Mouse (Mus musculus): ENCODE measurements around the gene Lrrc74b. TPM values are rescaled to one million over a fixed set of nuclear protein-coding genes. Genes with fewer than 3 reads are reported as not detected.

Lrrc74b gene
- total and polyA plus RNA-seq, 2 experiments from 2014 or later: 2.0 to 2.3 TPM

DNA sequence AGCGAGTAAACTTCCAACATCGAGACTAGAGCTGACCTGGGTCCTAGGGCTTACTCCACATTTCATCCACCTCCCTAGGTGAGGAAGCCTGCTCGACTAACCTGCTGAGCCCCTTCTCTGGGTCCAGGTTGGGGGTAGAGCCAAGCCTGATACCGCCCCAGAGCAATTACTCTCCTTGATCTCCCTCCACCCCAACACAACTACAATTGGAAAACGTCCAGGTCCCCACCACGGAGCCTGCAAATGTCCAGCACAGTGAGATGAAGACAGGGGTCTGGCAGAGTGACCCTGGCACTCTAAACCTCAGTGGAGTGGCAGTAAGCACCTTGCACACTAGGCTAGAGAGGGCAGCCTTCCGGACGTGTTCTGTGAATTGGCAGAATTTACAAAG is 15.8 kb upstream of the Lrrc74b start:
- Histone ChIP-seq H3K9me3 (ENCODE audit: low read length) (no peaks in the 10 kb centered on the region), H3K27ac (peak overlapping the region; percentile 83), H3K36me3 (ENCODE audit: insufficient read depth, low read length) (peaks cover 6% of the 10 kb centered on the region; the same call in 1 of the 2 replicates), H3K4me2 (ENCODE audit: low read depth, low read length) (peak overlapping the region; percentile 83), H3K4me1 (ENCODE audit: insufficient read depth, low read length) (peaks cover 5% of the 10 kb centered on the region; the same call in 1 of the 2 replicates), H3K4me3 (ENCODE audit: low read length) (peak overlapping the region; percentile 55), H3K27me3 (ENCODE audit: insufficient read depth, low read length) (no peaks in the 10 kb centered on the region), H3K9ac (replicated peaks; ENCODE audit: low read length) (peak overlapping the region; percentile 72)
- peak; percentile 5; the same call in 1 of the 2 replicates for ATAC-seq
- DNase-seq (ENCODE audit: low spot score): no peak
- 12% methylated on average over 8 of the region's 8 CpGs for WGBS
- TF ChIP-seq CTCF (IDR thresholded peaks at IDR 0.05; ENCODE audit: low read depth): no peak

DNA sequence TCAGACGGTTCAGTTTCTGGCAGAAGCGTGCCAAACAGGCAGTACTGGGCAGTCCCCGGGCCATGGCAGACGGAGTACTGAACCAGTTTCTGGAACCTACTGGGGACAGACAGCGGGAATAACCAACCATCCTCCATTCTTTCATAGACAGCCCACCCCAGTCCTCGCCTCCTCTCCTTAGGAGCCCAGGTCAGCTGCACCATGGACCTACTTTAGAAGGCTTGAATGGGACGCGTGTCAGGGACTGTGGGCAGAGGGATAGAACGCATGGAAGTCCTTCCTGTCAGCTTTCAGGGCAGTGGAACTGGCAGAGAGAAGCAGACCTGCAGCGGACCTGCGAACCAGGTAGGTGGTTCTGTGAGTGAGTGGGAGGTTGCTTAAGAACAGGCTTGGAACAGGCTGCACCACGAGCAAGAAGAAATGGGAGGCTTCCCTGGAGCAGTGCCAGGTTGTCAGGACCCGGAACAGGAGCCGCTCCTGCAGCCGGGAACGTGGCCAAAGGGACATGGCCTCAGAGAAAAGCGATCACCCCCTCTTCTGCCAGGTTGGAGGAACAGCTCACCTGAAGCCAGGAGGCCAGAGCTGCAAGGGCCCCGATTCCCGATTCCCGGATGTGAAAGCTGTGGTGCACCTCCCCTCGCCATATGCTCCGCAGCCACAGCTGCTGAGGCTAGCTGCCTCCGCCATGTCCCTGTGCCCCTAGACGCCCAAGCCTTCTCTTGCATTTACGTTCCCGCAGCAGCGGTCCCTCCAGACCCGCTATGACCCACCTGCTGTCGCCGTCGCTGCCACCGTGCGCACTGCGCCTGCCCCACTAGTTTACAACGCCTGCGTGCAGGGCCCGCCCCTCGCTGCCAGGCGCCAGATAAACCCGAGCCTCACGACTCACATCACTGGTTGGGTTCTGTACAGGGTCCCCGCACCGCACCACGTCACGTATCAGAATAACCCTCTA is 15.1 kb upstream of the Lrrc74b start:
- 11% methylated on average over 45 of the region's 45 CpGs for WGBS
- H3K27ac ChIP-seq: peak overlapping the region; percentile 83
- TF ChIP-seq CTCF (IDR thresholded peaks at IDR 0.05; ENCODE audit: low read depth): no peak
- H3K36me3 ChIP-seq (ENCODE audit: insufficient read depth, low read length): peaks cover 6% of the 10 kb centered on the region; the same call in 1 of the 2 replicates
- H3K9me3 ChIP-seq (ENCODE audit: low read length): no peaks in the 10 kb centered on the region
- H3K4me3 ChIP-seq (ENCODE audit: low read length): peak overlapping the region; percentile 55
- DNase-seq (ENCODE audit: low spot score) (peak; percentile 81), ATAC-seq (peak; percentile 88)
- peak overlapping the region; percentile 72 for H3K9ac ChIP-seq (replicated peaks; ENCODE audit: low read length)
- H3K4me2 ChIP-seq (ENCODE audit: low read depth, low read length): peak overlapping the region; percentile 83
- peaks cover 5% of the 10 kb centered on the region; the same call in 1 of the 2 replicates for H3K4me1 ChIP-seq (ENCODE audit: insufficient read depth, low read length)
- no peaks in the 10 kb centered on the region for H3K27me3 ChIP-seq (ENCODE audit: insufficient read depth, low read length)

DNA sequence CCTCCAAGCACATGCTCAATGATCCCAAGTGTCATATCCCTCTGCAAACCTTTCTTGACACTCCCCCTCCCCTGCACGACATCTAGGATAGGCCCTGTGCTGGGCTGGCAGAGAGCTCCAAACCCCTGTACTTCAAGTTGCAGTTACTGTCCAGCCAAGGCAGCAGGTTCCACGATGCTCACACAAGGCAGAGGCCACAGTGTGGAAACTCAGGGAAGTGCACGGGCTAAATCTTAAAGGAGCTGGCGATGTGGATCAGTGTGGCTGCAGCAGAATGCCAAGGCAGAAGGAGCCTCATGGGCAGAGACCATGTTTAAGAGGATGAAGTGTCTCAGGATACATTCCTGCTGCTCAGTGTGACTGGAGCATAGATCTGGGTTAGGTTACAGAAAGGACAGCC is 5.1 kb upstream of the Lrrc74b start:
- peak; percentile 50 for TF ChIP-seq CTCF (IDR thresholded peaks at IDR 0.05; ENCODE audit: low read depth)
- peak; percentile 34 for DNase-seq (ENCODE audit: low spot score)

DNA sequence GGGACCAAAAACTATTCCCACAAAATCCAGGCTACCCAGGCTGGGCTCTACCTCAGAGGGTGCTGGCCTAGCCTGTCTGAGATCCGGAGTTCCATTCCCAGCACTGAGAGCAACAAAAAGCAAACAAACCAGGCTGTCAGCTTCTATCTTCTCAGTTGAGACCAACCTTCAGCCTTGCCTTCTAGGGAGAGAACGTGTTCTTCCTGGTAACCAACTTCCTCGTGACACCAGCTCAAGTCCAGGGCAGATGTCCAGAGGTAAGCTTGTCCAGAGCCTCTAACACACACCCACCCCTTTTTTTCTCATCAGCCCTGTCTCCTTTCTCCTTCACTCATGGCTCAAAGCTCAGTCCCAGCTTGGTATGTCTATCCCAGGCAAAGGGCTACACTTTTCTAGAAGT is 3.7 kb upstream of the Lrrc74b start:
- no peak overlapping the region for H3K4me3 ChIP-seq (ENCODE audit: low read length)

More for the DNA sequence above, 5.1 kb upstream of the Lrrc74b start:
- no peaks in the 10 kb centered on the region for H3K36me3 ChIP-seq (ENCODE audit: insufficient read depth, low read length)
- WGBS: 19% methylated on average over 4 of the region's 4 CpGs
- no peak overlapping the region for H3K4me2 ChIP-seq (ENCODE audit: low read depth, low read length)
- H3K4me1 ChIP-seq (ENCODE audit: insufficient read depth, low read length): peaks cover 8% of the 10 kb centered on the region; the same call in 1 of the 2 replicates
- H3K27me3 ChIP-seq (ENCODE audit: insufficient read depth, low read length): no peaks in the 10 kb centered on the region
- H3K9me3 ChIP-seq (ENCODE audit: low read length): no peaks in the 10 kb centered on the region
- H3K27ac ChIP-seq: no peak overlapping the region
- H3K4me3 ChIP-seq (ENCODE audit: low read length): no peak overlapping the region
- no peak for ATAC-seq
- no peak overlapping the region for H3K9ac ChIP-seq (replicated peaks; ENCODE audit: low read length)

DNA sequence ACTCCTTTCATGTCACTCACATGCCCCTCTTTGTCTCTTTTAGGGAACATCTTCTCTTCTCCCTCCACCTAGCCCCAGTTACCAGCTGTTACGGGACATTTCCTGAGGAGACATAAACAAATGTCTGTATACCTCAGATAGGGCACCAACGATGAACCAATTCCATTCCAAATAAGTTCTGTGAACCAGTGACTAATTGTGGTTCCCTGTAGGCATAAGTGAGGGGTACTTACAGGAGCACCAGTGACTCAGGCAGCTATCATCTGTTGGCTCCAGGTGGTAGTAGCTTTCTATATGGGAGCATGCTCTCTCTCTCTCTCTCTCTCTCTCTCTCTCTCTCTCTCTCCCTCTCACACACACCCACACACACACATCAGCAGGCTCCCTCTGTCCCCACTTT is 3.2 kb upstream of the Lrrc74b start:
- no peak overlapping the region for H3K4me2 ChIP-seq (ENCODE audit: low read depth, low read length)
- DNase-seq (ENCODE audit: low spot score): no peak
- no peaks in the 10 kb centered on the region for H3K9me3 ChIP-seq (ENCODE audit: low read length)
- H3K4me1 ChIP-seq (ENCODE audit: insufficient read depth, low read length): peaks cover 8% of the 10 kb centered on the region; the same call in 1 of the 2 replicates
- no peak overlapping the region for H3K27ac ChIP-seq
- 77% methylated on average over 2 of the region's 2 CpGs for WGBS
- TF ChIP-seq CTCF (IDR thresholded peaks at IDR 0.05; ENCODE audit: low read depth): no peak
- H3K27me3 ChIP-seq (ENCODE audit: insufficient read depth, low read length): no peaks in the 10 kb centered on the region
- no peak overlapping the region for H3K9ac ChIP-seq (replicated peaks; ENCODE audit: low read length)
- ATAC-seq: no peak
- H3K36me3 ChIP-seq (ENCODE audit: insufficient read depth, low read length): no peaks in the 10 kb centered on the region
- no peak overlapping the region for H3K4me3 ChIP-seq (ENCODE audit: low read length)

More for the DNA sequence above, 3.7 kb upstream of the Lrrc74b start:
- Histone ChIP-seq H3K27ac (no peak overlapping the region), H3K4me1 (ENCODE audit: insufficient read depth, low read length) (peaks cover 8% of the 10 kb centered on the region; the same call in 1 of the 2 replicates), H3K36me3 (ENCODE audit: insufficient read depth, low read length) (no peaks in the 10 kb centered on the region), H3K9me3 (ENCODE audit: low read length) (no peaks in the 10 kb centered on the region), H3K4me2 (ENCODE audit: low read depth, low read length) (no peak overlapping the region), H3K9ac (replicated peaks; ENCODE audit: low read length) (no peak overlapping the region), H3K27me3 (ENCODE audit: insufficient read depth, low read length) (no peaks in the 10 kb centered on the region)
- DNase-seq (ENCODE audit: low spot score) (no peak), ATAC-seq (no peak)
- TF ChIP-seq CTCF (IDR thresholded peaks at IDR 0.05; ENCODE audit: low read depth): no peak
- 75% methylated on average over 3 of the region's 3 CpGs for WGBS

DNA sequence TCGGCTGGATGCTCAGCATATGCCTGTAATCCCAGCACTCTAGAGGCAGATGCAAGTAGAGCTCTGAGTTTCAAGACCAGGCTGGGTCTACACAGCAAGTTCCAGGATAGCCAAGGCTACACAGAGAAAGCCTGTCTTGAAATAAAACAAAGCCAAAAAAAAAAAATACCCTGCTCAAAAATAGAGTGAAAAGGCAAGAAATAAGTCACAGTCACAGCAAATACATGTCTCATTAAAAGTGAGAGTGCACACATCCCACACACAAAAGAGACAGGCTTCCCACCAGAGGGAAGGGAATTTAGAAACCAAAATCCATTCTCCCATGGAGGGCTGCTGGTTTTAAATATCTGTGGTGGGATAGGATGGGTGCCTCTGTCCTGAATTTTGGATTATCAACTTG is 2.5 kb upstream of the Lrrc74b start:
- H3K36me3 ChIP-seq (ENCODE audit: insufficient read depth, low read length): no peaks in the 10 kb centered on the region
- WGBS: 11% methylated on average over 1 of the region's 1 CpGs
- H3K27ac ChIP-seq: no peak overlapping the region
- peaks cover 13% of the 10 kb centered on the region; the same call in 1 of the 2 replicates for H3K4me1 ChIP-seq (ENCODE audit: insufficient read depth, low read length)
- H3K27me3 ChIP-seq (ENCODE audit: insufficient read depth, low read length): no peaks in the 10 kb centered on the region
- H3K9ac ChIP-seq (replicated peaks; ENCODE audit: low read length): no peak overlapping the region
- no peak overlapping the region for H3K4me3 ChIP-seq (ENCODE audit: low read length)
- DNase-seq (ENCODE audit: low spot score) (no peak), ATAC-seq (no peak)
- H3K9me3 ChIP-seq (ENCODE audit: low read length): no peaks in the 10 kb centered on the region
- TF ChIP-seq CTCF (IDR thresholded peaks at IDR 0.05; ENCODE audit: low read depth): no peak
- H3K4me2 ChIP-seq (ENCODE audit: low read depth, low read length): no peak overlapping the region
